Mouse (Mus musculus): ENCODE data around the gene Ttk. TPM values are rescaled to one million over a fixed set of nuclear protein-coding genes. Genes with fewer than 3 reads are reported as not detected.

Ttk gene
- 0.18 and 0.74 TPM in 2 replicates for total RNA-seq (2014; rRNA removed)
- not detected in 2 replicates for polyA plus RNA-seq (2012; rRNA removed)

DNA sequence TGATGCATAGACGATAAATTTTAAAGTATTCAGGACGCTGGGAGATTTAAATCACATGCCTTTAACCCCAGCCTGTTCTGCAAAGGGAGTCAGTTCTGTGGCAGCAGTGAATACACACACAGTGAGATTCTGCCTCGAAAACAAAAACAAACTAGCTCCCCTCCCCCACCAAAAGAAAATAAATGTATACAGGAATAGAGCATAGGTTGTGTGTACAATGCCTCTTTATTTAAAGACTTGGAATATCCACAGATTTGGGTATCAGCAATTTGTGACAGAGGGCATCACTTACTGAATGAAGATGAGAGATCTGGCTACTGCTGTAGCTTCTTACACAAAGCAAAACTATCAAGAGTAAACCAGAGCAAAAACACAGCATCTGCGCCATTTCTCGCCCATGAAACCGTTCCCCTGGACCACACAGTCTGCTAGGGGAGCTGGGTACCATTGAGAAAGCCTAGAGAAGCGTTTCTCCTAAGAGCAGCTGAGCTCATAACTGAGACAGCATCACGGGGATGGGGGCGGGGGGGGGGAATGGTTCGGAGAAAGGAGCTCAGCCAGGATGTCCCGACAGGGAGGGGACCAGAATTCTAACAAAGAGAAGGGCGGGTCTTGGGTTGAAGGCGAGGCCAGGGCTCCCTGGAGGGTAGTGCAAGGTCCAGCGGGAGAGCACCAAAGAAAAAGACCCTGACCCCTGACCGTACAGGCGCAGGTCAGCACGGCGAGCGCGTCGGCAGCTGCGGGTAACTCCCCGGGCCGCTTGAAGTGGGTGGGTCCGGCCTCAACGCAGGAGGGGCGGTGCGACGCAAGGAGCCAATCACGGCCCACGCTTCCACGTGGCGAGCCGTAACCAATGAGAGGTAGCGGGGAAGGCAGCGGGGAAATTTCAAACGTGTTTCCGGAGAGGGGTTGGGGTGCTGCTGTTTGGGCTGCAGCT lies at the start of gene Ttk:
Gene Ttk (plus strand): TSS at position 879 of the 937 bp plus-strand sequence.
- peak within 1 kb of the TSS; percentile 44; the same call in 1 of the 2 replicates for H3K27ac ChIP-seq (replicated peaks; ENCODE audit: insufficient read depth, low read depth, low read length)
- peak within 1 kb of the TSS; percentile 81 for H3K4me3 ChIP-seq (ENCODE audit: insufficient read depth, low read depth, low read length)
- 2% methylated on average over 38 of the region's 38 CpGs for WGBS
- peak within 1 kb of the TSS; percentile 66 for H3K9ac ChIP-seq (ENCODE audit: low read depth, low read length)
- H3K27me3 ChIP-seq (ENCODE audit: control insufficient read depth, insufficient read depth, low read length) = no peaks in the 10 kb centered on the region
- peak; percentile 78 for DNase-seq (ENCODE audit: extremely low read depth, low read depth, low spot score)
- no peaks in the 10 kb centered on the region for H3K36me3 ChIP-seq (ENCODE audit: control insufficient read depth, insufficient read depth, low read length)
- TF ChIP-seq POLR2A (IDR thresholded peaks at IDR 0.05; ENCODE audit: extremely low read depth, insufficient read depth, low read length) (peak; percentile 42; the same call in 1 of the 2 replicates), CTCF (IDR thresholded peaks at IDR 0.05; ENCODE audit: low read depth, low read length) (no peak)
- H3K4me1 ChIP-seq (ENCODE audit: control insufficient read depth, insufficient read depth, low read length) = 0 out of 2 replicates have a peak, but pooled peaks cover 5% of the 10 kb centered on the region
- no peaks in the 10 kb centered on the region for H3K79me2 ChIP-seq (ENCODE audit: control insufficient read depth, insufficient read depth, low read length)

- H3K27ac ChIP-seq (replicated peaks; ENCODE audit: insufficient read depth, low read depth, low read length) = no peak overlapping the region
- no peaks in the 10 kb centered on the region for H3K79me2 ChIP-seq (ENCODE audit: control insufficient read depth, insufficient read depth, low read length)
- TF ChIP-seq POLR2A (IDR thresholded peaks at IDR 0.05; ENCODE audit: extremely low read depth, insufficient read depth, low read length) (no peak), CTCF (IDR thresholded peaks at IDR 0.05; ENCODE audit: low read depth, low read length) (no peak)
- 70% methylated on average over 1 of the region's 1 CpGs for WGBS
- no peaks in the 10 kb centered on the region for H3K4me1 ChIP-seq (ENCODE audit: control insufficient read depth, insufficient read depth, low read length)
- DNase-seq (ENCODE audit: extremely low read depth, low read depth, low spot score) = no peak
- H3K27me3 ChIP-seq (ENCODE audit: control insufficient read depth, insufficient read depth, low read length) = no peaks in the 10 kb centered on the region
- no peak overlapping the region for H3K9ac ChIP-seq (ENCODE audit: low read depth, low read length)
- no peak overlapping the region for H3K4me3 ChIP-seq (ENCODE audit: insufficient read depth, low read depth, low read length)
- no peaks in the 10 kb centered on the region for H3K36me3 ChIP-seq (ENCODE audit: control insufficient read depth, insufficient read depth, low read length)
Measured at GRCm38 (mm10) chr9:83785501-83785900, 49.0 kb upstream of the Ttk start.

DNA sequence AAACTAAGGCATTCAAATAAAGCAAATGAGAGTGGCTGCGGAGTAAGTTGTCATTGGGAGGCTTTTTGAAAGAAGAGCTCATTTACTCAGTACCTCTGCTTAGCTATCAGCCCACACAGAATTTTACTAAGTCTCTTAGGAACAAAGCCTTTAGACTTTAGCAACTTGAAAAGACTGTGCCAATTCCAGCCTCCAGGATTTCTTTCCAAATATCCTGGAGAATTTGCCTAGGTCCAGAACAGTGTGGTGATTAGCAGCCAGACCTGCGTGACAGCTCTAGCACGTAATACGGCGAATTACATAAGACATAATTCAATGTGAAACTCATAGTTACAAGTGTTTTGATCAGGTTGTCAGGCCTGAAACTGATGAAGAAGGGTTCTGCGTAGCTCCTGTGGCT lies 45.2 kb upstream of the Ttk start:
- no peak for DNase-seq (ENCODE audit: extremely low read depth, low read depth, low spot score)
- H3K27ac ChIP-seq (replicated peaks; ENCODE audit: insufficient read depth, low read depth, low read length) = no peak overlapping the region
- no peak overlapping the region for H3K4me3 ChIP-seq (ENCODE audit: insufficient read depth, low read depth, low read length)
- H3K36me3 ChIP-seq (ENCODE audit: control insufficient read depth, insufficient read depth, low read length) = no peaks in the 10 kb centered on the region
- no peak overlapping the region for H3K9ac ChIP-seq (ENCODE audit: low read depth, low read length)
- WGBS = 95% methylated on average over 6 of the region's 6 CpGs
- TF ChIP-seq POLR2A (IDR thresholded peaks at IDR 0.05; ENCODE audit: extremely low read depth, insufficient read depth, low read length) (no peak), CTCF (IDR thresholded peaks at IDR 0.05; ENCODE audit: low read depth, low read length) (no peak)
- H3K27me3 ChIP-seq (ENCODE audit: control insufficient read depth, insufficient read depth, low read length) = no peaks in the 10 kb centered on the region
- no peaks in the 10 kb centered on the region for H3K79me2 ChIP-seq (ENCODE audit: control insufficient read depth, insufficient read depth, low read length)
- no peaks in the 10 kb centered on the region for H3K4me1 ChIP-seq (ENCODE audit: control insufficient read depth, insufficient read depth, low read length)

DNA sequence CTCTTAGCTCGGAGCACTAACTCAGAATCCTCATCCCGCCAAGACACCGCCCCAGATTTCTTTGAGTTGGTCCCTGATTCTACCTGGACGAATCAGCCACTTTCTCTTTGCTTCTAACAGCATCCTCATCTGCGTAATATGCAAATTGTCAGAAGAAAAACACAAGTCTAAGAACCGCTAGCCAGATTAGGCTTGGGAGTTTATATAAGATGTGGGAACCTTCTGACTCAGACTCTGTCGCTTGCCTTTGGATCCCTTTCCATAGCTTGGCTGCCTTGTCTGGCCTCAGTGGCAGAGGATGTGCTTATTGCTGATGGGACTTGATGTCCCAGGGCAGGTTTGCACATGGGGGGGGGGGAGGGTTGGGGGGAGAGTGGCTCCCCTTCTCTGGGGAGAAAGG lies 37.6 kb upstream of the Ttk start:
- H3K36me3 ChIP-seq (ENCODE audit: control insufficient read depth, insufficient read depth, low read length) = no peaks in the 10 kb centered on the region
- H3K27me3 ChIP-seq (ENCODE audit: control insufficient read depth, insufficient read depth, low read length) = no peaks in the 10 kb centered on the region
- H3K79me2 ChIP-seq (ENCODE audit: control insufficient read depth, insufficient read depth, low read length) = no peaks in the 10 kb centered on the region
- H3K27ac ChIP-seq (replicated peaks; ENCODE audit: insufficient read depth, low read depth, low read length) = no peak overlapping the region
- H3K4me1 ChIP-seq (ENCODE audit: control insufficient read depth, insufficient read depth, low read length) = no peaks in the 10 kb centered on the region
- TF ChIP-seq POLR2A (IDR thresholded peaks at IDR 0.05; ENCODE audit: extremely low read depth, insufficient read depth, low read length) (no peak), CTCF (IDR thresholded peaks at IDR 0.05; ENCODE audit: low read depth, low read length) (no peak)
- no peak overlapping the region for H3K9ac ChIP-seq (ENCODE audit: low read depth, low read length)
- no peak for DNase-seq (ENCODE audit: extremely low read depth, low read depth, low spot score)
- WGBS = 86% methylated on average over 7 of the region's 7 CpGs
- H3K4me3 ChIP-seq (ENCODE audit: insufficient read depth, low read depth, low read length) = no peak overlapping the region

DNA sequence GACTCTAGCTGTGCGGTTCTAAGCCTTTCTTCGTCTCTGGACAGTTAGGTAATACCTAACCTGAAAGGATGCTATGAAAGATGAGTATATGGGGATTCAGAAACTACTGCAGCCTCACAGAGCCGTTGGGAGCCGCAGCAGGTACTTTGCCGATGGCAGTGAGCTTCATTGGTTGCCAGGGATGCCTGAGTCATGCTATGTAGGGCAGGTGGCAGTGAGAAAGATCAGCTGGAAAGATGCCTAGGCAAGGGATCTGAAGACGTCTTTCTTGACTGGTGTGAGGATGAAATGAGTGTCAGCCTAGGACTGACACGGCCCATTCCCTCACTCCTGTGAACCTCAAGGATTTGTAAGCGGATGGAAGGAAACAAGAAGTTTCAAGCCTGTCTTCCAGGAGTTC lies 36.6 kb upstream of the Ttk start:
- Histone ChIP-seq H3K4me1 (ENCODE audit: control insufficient read depth, insufficient read depth, low read length) (no peaks in the 10 kb centered on the region), H3K36me3 (ENCODE audit: control insufficient read depth, insufficient read depth, low read length) (no peaks in the 10 kb centered on the region), H3K27ac (replicated peaks; ENCODE audit: insufficient read depth, low read depth, low read length) (no peak overlapping the region), H3K79me2 (ENCODE audit: control insufficient read depth, insufficient read depth, low read length) (no peaks in the 10 kb centered on the region), H3K4me3 (ENCODE audit: insufficient read depth, low read depth, low read length) (no peak overlapping the region), H3K27me3 (ENCODE audit: control insufficient read depth, insufficient read depth, low read length) (no peaks in the 10 kb centered on the region), H3K9ac (ENCODE audit: low read depth, low read length) (no peak overlapping the region)
- TF ChIP-seq CTCF (IDR thresholded peaks at IDR 0.05; ENCODE audit: low read depth, low read length) (no peak), POLR2A (IDR thresholded peaks at IDR 0.05; ENCODE audit: extremely low read depth, insufficient read depth, low read length) (no peak)
- 83% methylated on average over 8 of the region's 8 CpGs for WGBS
- DNase-seq (ENCODE audit: extremely low read depth, low read depth, low spot score) = no peak

DNA sequence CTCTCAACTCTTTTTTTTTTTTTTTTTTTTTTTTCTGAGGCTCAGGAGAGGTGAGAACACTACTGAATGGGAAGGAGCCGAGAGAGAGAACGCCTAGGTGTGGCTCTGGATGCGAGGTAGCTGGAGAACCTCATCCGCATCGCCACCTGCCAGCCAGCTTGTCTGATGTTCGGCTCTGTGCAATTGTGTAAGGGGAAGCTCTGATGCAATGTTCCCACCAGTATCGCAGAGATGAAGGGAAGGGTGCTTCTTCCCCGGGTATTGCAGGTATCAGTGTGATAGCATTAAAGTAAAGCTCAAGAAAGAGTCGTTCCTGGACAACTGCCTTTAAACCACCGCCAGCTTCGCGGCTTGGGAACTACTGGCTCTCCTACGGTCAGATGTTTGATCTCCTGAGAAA lies 30.1 kb upstream of the Ttk start:
- Histone ChIP-seq H3K9ac (ENCODE audit: low read depth, low read length) (no peak overlapping the region), H3K79me2 (ENCODE audit: control insufficient read depth, insufficient read depth, low read length) (no peaks in the 10 kb centered on the region), H3K27ac (replicated peaks; ENCODE audit: insufficient read depth, low read depth, low read length) (no peak overlapping the region), H3K27me3 (ENCODE audit: control insufficient read depth, insufficient read depth, low read length) (peaks cover 10% of the 10 kb centered on the region), H3K4me3 (ENCODE audit: insufficient read depth, low read depth, low read length) (no peak overlapping the region), H3K36me3 (ENCODE audit: control insufficient read depth, insufficient read depth, low read length) (no peaks in the 10 kb centered on the region), H3K4me1 (ENCODE audit: control insufficient read depth, insufficient read depth, low read length) (peaks cover 3% of the 10 kb centered on the region)
- TF ChIP-seq CTCF (IDR thresholded peaks at IDR 0.05; ENCODE audit: low read depth, low read length) (no peak), POLR2A (IDR thresholded peaks at IDR 0.05; ENCODE audit: extremely low read depth, insufficient read depth, low read length) (no peak)
- no peak for DNase-seq (ENCODE audit: extremely low read depth, low read depth, low spot score)
- 47% methylated on average over 13 of the region's 13 CpGs for whole genome bisulfite sequencing

Data from liver, adult 2 months (tissue).